Mouse (Mus musculus) thymus, adult 2 months (tissue): ENCODE data around the gene Kcnq1.

ENCODE experiments used
- CTCF ChIP-seq: fragments of 200-500 bp; IDR thresholded peaks from 2 replicates; pipeline ENCODE4 v1.5.1; 2012; ENCODE audit warnings: mild to moderate bottlenecking, control low read depth, low read length, moderate library complexity, borderline replicate concordance; ENCODE audit not compliant: control insufficient read depth, poor library complexity, insufficient read depth; ENCODE audit errors: extremely low read depth
- POLR2A ChIP-seq: fragments of 200-500 bp; IDR thresholded peaks from 2 replicates; pipeline ENCODE4 v1.6.1; 2012; ENCODE audit warnings: mild to moderate bottlenecking, low read length, control low read depth, moderate library complexity; ENCODE audit not compliant: control insufficient read depth, poor library complexity, insufficient read depth; ENCODE audit errors: extremely low read depth

GRCm38 (mm10) chr7:143112395-143112794, 6.2 kb downstream of the Kcnq1 start:
- no peak for TF ChIP-seq CTCF
- TF ChIP-seq POLR2A, result no peak
